Mouse (Mus musculus) stomach, embryonic 16.5 days (tissue): Measurements from ENCODE around the gene BC028528. TPM values are rescaled to one million over a fixed set of nuclear protein-coding genes. Genes with fewer than 3 reads are reported as not detected.

Experiments
- ATAC-seq: fragments of 200-750 bp; cut with Nextera tagmentation; 2 replicates; pipeline ENCODE4 v1.8.0; 2017; ENCODE audit warnings: moderate number of reproducible peaks, moderate TSS enrichment; ENCODE audit not compliant: insufficient read depth, low FRiP score
- H3K27ac ChIP-seq: fragments of 300-500 bp; sonication (generic); 2 replicates; pipeline ENCODE4 v1.5.1; 2014; ENCODE audit warnings: low read length
- H3K27me3 ChIP-seq: fragments of 300-500 bp; sonication (generic); 2 replicates; pipeline ENCODE4 v1.6.1; 2014; ENCODE audit warnings: low read length, control low read depth, mixed read lengths; ENCODE audit not compliant: control insufficient read depth, insufficient read depth
- H3K36me3 ChIP-seq: fragments of 300-500 bp; sonication (generic); 2 replicates; pipeline ENCODE4 v1.6.1; 2014; ENCODE audit warnings: low read length; ENCODE audit not compliant: control insufficient read depth, insufficient read depth
- H3K4me1 ChIP-seq: fragments of 300-500 bp; sonication (generic); 2 replicates; pipeline ENCODE4 v1.6.1; 2014; ENCODE audit warnings: low read length, control low read depth, mixed read lengths; ENCODE audit not compliant: control insufficient read depth, insufficient read depth
- H3K4me2 ChIP-seq: fragments of 300-500 bp; sonication (generic); 2 replicates; pipeline ENCODE4 v1.6.1; 2014; ENCODE audit warnings: low read depth, low read length, mixed read lengths
- H3K4me3 ChIP-seq: fragments of 300-500 bp; sonication (generic); replicated peaks from 2 replicates; pipeline ENCODE4 v1.5.1; 2014; ENCODE audit warnings: mild to moderate bottlenecking, low read length
- H3K9ac ChIP-seq: fragments of 300-500 bp; sonication (generic); 2 replicates; pipeline ENCODE4 v1.6.1; 2014; ENCODE audit warnings: low read length
- H3K9me3 ChIP-seq: fragments of 300-500 bp; sonication (generic); replicated peaks from 2 replicates; pipeline ENCODE4 v1.6.1; 2016; ENCODE audit warnings: low read length, control low read depth; ENCODE audit not compliant: control insufficient read depth
- WGBS: fragments of 180-500 bp; shearing (Covaris S2); extraction: QIAGEN DNeasy Blood & Tissue Kit; methylation state at CpG from one replicate; pipeline ENCODE4 v1.1.7; 2014; 5-methylcytosine and 5-hydroxymethylcytosine counted together
- polyA plus RNA-seq: library from polyadenylated mRNA; unstranded; fragments of >200 nt; fragmentation: Nextera tagmentation; extraction: Ambion mirVana; gene quantifications from 2 replicates; pipeline ENCODE4 v1.2.1, GENCODE M21; 2015

The BC028528 gene
- polyA plus RNA-seq, 1 experiment from 2014 or later: 28.8 TPM

DNA sequence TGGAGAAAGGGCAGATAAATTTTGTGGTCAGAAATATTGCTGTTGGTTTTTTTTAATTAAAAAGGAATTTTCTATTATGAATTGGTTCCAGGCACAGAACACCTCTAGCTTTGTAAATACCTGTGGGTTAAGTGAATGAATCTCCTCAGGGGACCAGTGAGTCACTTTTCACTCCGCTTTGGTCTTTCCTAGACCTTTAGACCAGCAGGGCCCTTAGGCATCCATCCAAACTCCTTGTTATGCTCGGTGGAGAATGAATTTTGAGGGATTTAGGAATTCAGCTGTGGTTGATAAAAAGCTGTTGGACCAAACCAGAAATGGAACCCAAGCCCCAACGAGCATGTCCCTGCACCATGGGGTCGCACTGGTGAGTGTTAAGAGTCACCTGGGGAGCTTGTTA, 15.8 kb upstream of the BC028528 start:
- Histone ChIP-seq H3K9me3 (no peaks in the 10 kb centered on the region), H3K27ac (no peak overlapping the region), H3K4me1 (peaks cover 17% of the 10 kb centered on the region), H3K4me2 (no peak overlapping the region), H3K36me3 (no peaks in the 10 kb centered on the region), H3K27me3 (no peaks in the 10 kb centered on the region), H3K4me3 (no peak overlapping the region), H3K9ac (no peak overlapping the region)
- ATAC-seq: no peak
- 43% methylated on average over 4 of the region's 4 CpGs for WGBS

DNA sequence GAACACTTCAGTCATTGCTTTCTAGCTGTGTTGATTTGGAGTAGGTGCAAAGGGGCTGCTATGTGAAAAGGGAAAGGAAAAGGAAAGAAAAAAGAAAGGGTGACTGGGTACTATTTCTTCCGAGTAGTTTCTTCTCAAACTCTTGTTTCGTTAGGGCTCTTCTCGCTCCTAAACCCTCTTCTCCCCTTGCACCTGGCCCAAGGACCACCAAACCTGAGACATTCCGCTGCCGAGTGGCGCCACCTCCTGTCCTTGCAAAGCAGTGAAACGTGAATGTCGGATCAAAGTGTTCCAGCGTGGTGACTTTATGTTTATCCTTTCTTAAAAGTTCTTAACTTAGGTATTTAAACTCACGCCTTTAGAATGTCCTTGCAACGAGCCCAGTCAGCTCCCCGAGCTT, 15.1 kb upstream of the BC028528 start:
- Histone ChIP-seq H3K27me3 (no peaks in the 10 kb centered on the region), H3K4me2 (peak overlapping the region; percentile 61), H3K4me1 (peaks cover 17% of the 10 kb centered on the region), H3K9me3 (no peaks in the 10 kb centered on the region), H3K4me3 (peak overlapping the region; percentile 24), H3K36me3 (no peaks in the 10 kb centered on the region), H3K27ac (no peak overlapping the region), H3K9ac (no peak overlapping the region)
- ATAC-seq: no peak
- WGBS: under 1% methylated on average over 12 of the region's 12 CpGs

DNA sequence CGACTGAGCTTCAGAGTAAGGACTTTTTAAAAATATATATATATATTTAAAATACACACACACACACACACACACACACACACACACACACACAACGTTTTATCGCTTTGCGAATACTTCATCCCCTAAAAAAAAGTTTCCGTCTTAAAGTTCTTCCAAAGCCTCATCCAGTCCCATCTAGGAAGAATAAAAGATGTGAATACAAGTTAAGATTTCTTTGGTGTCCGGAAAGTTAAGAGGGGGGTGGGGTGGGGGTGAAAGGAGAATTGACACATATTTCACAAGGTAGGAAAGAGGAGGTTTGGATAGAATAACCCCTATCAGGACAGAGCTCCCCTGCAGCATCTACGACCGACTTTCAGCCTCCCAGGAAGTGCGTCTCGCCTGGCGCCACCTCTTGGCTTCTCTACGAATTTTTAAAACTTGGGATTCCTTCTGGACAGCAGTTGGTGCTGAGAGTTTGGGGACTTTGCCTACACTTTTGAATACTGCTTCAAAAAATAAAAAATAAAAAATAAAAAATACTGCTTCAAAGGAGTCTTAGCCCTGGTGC, 14.2 kb upstream of the BC028528 start:
- 0 out of 2 replicates have a peak, but pooled peaks have one; percentile 35 for ATAC-seq
- Histone ChIP-seq H3K36me3 (no peaks in the 10 kb centered on the region), H3K27ac (no peak overlapping the region), H3K4me2 (peak overlapping the region; percentile 61), H3K27me3 (no peaks in the 10 kb centered on the region), H3K4me1 (peaks cover 17% of the 10 kb centered on the region), H3K9ac (no peak overlapping the region), H3K4me3 (peak overlapping the region; percentile 39), H3K9me3 (no peaks in the 10 kb centered on the region)
- WGBS: 1% methylated on average over 12 of the region's 12 CpGs

DNA sequence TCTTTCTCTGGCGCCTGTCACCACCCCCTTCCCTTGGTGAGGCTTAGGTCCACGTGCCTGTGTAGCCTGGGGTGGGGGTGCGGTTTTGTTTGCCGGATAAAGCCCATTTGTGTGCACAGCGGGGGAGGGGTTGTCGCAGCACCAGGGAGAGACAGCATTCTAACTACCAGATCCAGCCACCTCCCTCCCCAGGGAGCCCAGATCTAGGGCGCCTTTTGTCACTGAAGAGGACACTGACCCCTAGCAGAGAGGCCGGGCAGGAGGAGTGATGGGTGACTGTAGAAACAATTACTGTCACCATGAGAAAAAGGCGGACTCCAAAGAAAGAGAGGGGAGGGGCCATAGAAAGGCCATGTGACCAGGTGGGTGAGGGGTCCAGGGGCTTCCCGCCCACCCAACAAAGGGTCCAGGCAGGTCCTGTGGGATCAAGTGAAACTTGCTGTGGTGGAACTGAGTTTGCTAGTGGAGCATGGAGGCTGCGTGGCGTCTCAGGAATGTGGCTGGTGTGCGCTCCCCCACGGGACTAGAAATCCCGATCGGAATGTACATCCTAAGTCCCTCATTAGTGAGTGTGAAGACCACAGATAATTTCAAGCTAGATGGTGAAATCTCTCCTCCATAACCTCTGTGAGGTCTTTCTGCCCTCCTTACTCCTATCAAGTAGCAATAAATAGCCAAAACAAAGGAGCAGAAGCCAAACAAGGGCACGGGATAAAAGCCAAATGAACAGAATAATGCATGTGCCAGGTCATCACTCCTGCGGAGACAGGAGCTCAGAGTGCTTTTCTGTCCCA, 13.5 kb upstream of the BC028528 start:
- Histone ChIP-seq H3K36me3 (no peaks in the 10 kb centered on the region), H3K27me3 (no peaks in the 10 kb centered on the region), H3K4me1 (peaks cover 17% of the 10 kb centered on the region), H3K9ac (peak overlapping the region; percentile 50), H3K27ac (no peak overlapping the region), H3K4me2 (peak overlapping the region; percentile 61), H3K9me3 (no peaks in the 10 kb centered on the region), H3K4me3 (peak overlapping the region; percentile 39)
- no peak; the same call in 1 of the 2 replicates for ATAC-seq
- WGBS: 1% methylated on average over 18 of the region's 18 CpGs

DNA sequence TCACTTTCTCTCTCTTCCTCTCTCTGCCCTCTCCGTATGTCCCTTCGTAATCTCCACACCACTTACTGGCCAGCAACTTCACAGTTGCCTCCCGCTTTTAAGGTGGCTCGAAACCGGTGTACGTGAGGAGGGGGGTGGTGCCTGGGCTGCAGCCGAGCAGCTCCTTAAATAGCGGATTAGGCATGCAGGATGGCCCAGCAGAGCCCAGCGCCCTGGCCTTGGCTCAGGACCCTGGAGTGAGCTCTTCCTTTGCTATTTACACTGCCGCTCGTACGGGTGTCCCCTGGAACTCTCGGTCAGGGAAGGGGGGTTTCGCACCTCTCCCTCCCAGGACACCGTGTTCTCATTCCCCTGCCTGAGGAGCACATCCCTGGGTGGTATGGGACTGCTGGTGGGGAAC, 12.8 kb upstream of the BC028528 start, which contains the start of gene Car14:
Gene Car14 (minus strand): TSS at position 124 of the 400 bp plus-strand sequence.
- Histone ChIP-seq H3K4me1 (peaks cover 17% of the 10 kb centered on the region), H3K9me3 (no peaks in the 10 kb centered on the region), H3K4me2 (peak within 1 kb of the TSS; percentile 61), H3K36me3 (no peaks in the 10 kb centered on the region), H3K27me3 (no peaks in the 10 kb centered on the region), H3K9ac (peak within 1 kb of the TSS; percentile 50), H3K4me3 (peak within 1 kb of the TSS; percentile 39), H3K27ac (no peak within 1 kb of the TSS)
- WGBS: 2% methylated on average over 15 of the region's 15 CpGs
- ATAC-seq: peak; percentile 31; the same call in 1 of the 2 replicates

DNA sequence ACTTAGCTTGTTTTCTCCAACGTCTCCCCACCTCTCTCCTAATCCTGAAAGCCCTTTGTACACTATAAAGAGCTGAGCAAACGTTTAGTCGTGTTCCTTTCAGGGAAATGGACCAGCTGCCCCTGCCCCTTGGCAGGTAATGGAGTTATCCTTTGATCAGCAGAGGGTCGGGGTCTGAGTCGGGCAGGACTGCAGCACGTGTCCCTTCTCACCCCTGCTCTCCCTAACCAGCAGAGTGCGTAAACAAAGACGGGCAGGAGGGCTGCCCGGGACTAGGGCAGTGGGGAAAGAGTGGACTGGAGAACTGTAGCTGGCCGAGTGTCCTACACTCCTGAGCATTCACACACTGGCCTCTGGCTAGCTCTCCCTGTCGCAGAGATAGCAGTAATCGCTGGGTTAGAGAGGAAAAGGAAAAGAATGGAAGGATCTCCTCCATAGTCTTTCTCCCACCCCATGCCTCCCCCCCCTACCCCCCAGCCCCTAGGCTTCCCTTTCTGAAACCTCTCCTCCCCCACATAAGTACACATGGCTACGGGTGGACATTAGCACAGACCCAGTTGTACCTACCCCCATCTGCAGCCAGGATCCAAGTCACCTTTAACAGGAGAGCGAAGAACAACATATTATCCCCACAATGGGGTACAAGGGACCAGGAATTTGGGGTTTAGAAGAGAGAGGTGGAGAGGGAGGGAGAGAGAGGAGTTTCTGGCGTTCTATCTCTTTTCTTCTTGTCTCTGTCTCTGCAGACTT, 12.1 kb upstream of the BC028528 start:
- Histone ChIP-seq H3K36me3 (no peaks in the 10 kb centered on the region), H3K4me1 (peaks cover 17% of the 10 kb centered on the region), H3K9me3 (no peaks in the 10 kb centered on the region), H3K9ac (0 out of 2 replicates have a peak overlapping the region, but pooled peaks have one; percentile 41), H3K27me3 (no peaks in the 10 kb centered on the region), H3K4me3 (no peak overlapping the region; the same call in 1 of the 2 replicates), H3K27ac (no peak overlapping the region), H3K4me2 (peak overlapping the region; percentile 61)
- WGBS: 6% methylated on average over 15 of the region's 15 CpGs
- 0 out of 2 replicates have a peak, but pooled peaks have one; percentile 23 for ATAC-seq

DNA sequence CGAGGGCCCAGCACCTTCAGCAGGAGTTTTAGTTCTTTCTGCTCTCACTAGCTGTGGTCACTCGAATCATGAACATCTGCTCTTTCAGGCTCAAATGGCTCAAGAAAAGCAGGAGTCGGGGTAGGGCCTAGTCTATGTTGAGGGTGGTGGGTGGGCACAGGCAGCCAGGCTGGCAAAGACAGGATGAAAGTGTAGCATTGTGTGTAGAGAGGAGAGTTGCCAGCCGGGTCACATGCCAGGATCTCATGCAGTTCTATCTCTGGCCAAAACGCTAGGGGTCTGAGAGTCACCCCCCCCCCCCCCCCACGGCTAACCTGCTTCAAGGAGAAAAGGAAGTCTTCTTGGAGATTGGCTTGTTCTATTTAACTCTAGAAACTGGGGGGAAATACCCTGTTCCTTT, 10.8 kb upstream of the BC028528 start:
- WGBS: 34% methylated on average over 6 of the region's 6 CpGs
- Histone ChIP-seq H3K9ac (no peak overlapping the region), H3K4me3 (no peak overlapping the region), H3K36me3 (no peaks in the 10 kb centered on the region), H3K4me1 (peaks cover 17% of the 10 kb centered on the region), H3K27ac (no peak overlapping the region), H3K27me3 (no peaks in the 10 kb centered on the region), H3K4me2 (no peak overlapping the region), H3K9me3 (no peaks in the 10 kb centered on the region)
- ATAC-seq: no peak

DNA sequence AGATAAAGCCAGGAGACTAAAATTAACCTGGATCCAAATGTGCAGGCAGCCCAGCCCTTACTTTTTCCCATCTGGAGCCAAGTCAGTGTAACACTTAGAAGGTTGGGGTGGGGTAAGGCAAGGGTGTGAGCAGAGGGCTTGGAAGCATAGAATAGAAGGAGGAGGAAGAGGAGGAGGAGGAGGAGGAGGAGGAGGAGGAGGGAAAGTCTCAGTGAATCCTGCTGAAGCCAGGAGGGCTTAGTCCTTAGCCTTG, 10.5 kb upstream of the BC028528 start:
- no peak overlapping the region for H3K9ac ChIP-seq
- H3K27ac ChIP-seq: no peak overlapping the region
- no peak for ATAC-seq
- H3K4me1 ChIP-seq: peaks cover 17% of the 10 kb centered on the region
- no peaks in the 10 kb centered on the region for H3K9me3 ChIP-seq
- H3K4me2 ChIP-seq: no peak overlapping the region
- H3K4me3 ChIP-seq: no peak overlapping the region
- H3K27me3 ChIP-seq: no peaks in the 10 kb centered on the region
- no peaks in the 10 kb centered on the region for H3K36me3 ChIP-seq
